ENCODE assay signal across 9 mouse cellular contexts in the genomic region with DNA sequence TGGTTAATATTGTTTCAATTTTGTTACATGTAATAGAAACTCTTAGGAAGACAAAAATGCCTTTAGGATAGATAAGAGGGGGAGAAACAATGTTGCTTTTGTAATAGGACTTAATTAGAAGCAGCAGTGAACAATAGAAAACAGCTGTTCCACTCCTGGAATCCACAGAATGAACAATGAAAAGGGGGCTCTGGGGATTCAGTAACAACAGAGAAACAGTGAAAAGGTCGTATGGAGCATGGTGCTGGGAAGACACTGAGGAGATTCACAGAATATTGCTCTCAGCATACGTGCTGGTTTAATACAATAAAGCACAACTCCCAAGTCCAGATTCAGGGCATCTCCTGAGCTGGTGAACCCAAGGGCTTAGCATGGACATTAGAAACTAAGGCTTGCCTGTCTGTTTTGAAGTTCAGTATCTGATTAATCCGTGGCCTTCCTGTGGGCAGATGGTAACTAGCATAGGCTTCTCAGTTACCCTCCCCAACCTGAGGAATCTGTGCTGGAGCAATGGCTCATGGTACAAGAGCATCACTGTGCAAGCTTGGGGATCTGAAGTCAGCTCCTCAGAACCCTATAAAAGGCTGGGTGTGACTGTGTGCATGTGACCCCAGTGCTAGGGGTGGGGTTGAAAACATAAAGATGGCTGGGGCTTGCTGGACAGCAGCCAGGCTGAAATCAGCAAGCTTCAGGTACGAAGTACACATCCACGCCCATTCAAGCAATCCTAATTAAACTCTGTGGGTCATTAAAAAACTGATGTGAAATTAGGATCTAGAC. TPM values are rescaled to one million over a fixed set of nuclear protein-coding genes. Genes with fewer than 3 reads are reported as not detected.
A peak's percentile ranks its signal among the peaks of the same experiment; 100 is the strongest.
DNase-seq lines count a peak whose midpoint lies in the region; ATAC-seq lines count a peak whose summit lies in the region.
"Had no signal": no experiment of that assay in that cellular context is flagged by ENCODE, and none has a peak within 500 bp of the region (broad histone marks: within the 10 kb centered on the region; RNA-seq: fewer than 3 reads in every experiment).

No protein-coding gene starts in this region.

- WGBS in kidney, embryonic 15.5 days: 58% methylated on average over 5 of the region's 5 CpGs
- WGBS in limb, embryonic 15.5 days: 28% methylated on average over 5 of the region's 5 CpGs

- intact Hi-C loops in heart, postnatal 14 days (cut with DNase I): no loop called here

- DNase-seq in kidney, adult 11 months: no peak
- peak; percentile 10 for DNase-seq in NIH3T3 (ENCODE audit: low read depth)
- DNase-seq in gastrocnemius, postnatal 4 days (ENCODE audit: low spot score in 2 of 2): no peak
- no peak for DNase-seq in heart, postnatal 14 days
- DNase-seq: liver, embryonic 13.5 days had no signal

- no peak overlapping the region for H3K27ac ChIP-seq in kidney, embryonic 15.5 days
- 0 out of 2 replicates have a peak overlapping the region, but pooled peaks have one; percentile 9 for H3K27ac ChIP-seq in limb, embryonic 15.5 days
- H3K27ac ChIP-seq: liver, embryonic 13.5 days had no signal

- no peak overlapping the region for H3K4me2 ChIP-seq in kidney, embryonic 15.5 days
- H3K4me2 ChIP-seq in limb, embryonic 15.5 days: no peak overlapping the region
- H3K4me2 ChIP-seq: liver, embryonic 13.5 days had no signal

- no peaks in the 10 kb centered on the region for H3K36me3 ChIP-seq in kidney, embryonic 15.5 days
- no peaks in the 10 kb centered on the region for H3K36me3 ChIP-seq in limb, embryonic 15.5 days
- H3K36me3 ChIP-seq: liver, embryonic 13.5 days had no signal

- no peak overlapping the region for H3K4me3 ChIP-seq in kidney, embryonic 15.5 days (replicated peaks)
- no peak overlapping the region for H3K4me3 ChIP-seq in limb, embryonic 15.5 days
- H3K4me3 ChIP-seq: liver, embryonic 13.5 days had no signal

- H3K9me3 ChIP-seq in kidney, embryonic 15.5 days (replicated peaks): no peaks in the 10 kb centered on the region
- no peaks in the 10 kb centered on the region for H3K9me3 ChIP-seq in limb, embryonic 15.5 days
- H3K9me3 ChIP-seq: liver, embryonic 13.5 days had no signal

- 0 out of 2 replicates have a peak, but pooled peaks have one; percentile 40 for ATAC-seq in kidney, embryonic 15.5 days (replicated peaks; ENCODE audit: low FRiP score)
- peak; percentile 63 for ATAC-seq in erythroid progenitor cell, adult 5-6 weeks (replicated peaks; ENCODE audit: low FRiP score, poor library complexity, severe bottlenecking)
- no peak for ATAC-seq in limb, embryonic 15.5 days (ENCODE audit: insufficient number of reproducible peaks, low FRiP score, low TSS enrichment, low read depth)
- ATAC-seq in granulocyte monocyte progenitor cell, adult 5-6 weeks (replicated peaks; ENCODE audit: poor library complexity, severe bottlenecking): no peak

- no peaks in the 10 kb centered on the region for H3K27me3 ChIP-seq in kidney, embryonic 15.5 days
- H3K27me3 ChIP-seq in limb, embryonic 15.5 days: no peaks in the 10 kb centered on the region
- H3K27me3 ChIP-seq: liver, embryonic 13.5 days had no signal

- H3K9ac ChIP-seq in kidney, embryonic 15.5 days: no peak overlapping the region
- no peak overlapping the region for H3K9ac ChIP-seq in limb, embryonic 15.5 days
- H3K9ac ChIP-seq: liver, embryonic 13.5 days had no signal

- H3K4me1 ChIP-seq in kidney, embryonic 15.5 days: no peaks in the 10 kb centered on the region
- peaks cover 5% of the 10 kb centered on the region for H3K4me1 ChIP-seq in limb, embryonic 15.5 days

RNA-seq across cellular contexts. Expression of gene Ptger3, which starts 16.1 kb away (rescaled TPM):
- 4.5 and 7.2 TPM in 2 replicates for polyA plus RNA-seq in kidney, embryonic 15.5 days (2015; fragmentation: Nextera tagmentation; extraction: Ambion mirVana)
- 0.84 and 6.1 TPM in 2 replicates for total RNA-seq in erythroid progenitor cell, adult 5-6 weeks (2015; ENCODE audit: low replicate concordance)
- total RNA-seq in erythroid progenitor cell, adult 5-6 weeks (2017; ENCODE audit: low replicate concordance): 2.1 and 3.0 TPM in 2 replicates
- polyA plus RNA-seq in limb, embryonic 15.5 days (2015; fragmentation: Nextera tagmentation; extraction: Ambion mirVana): 9.5 and 9.9 TPM in 2 replicates
- total RNA-seq in granulocyte monocyte progenitor cell, adult 5-6 weeks (2014; fragmentation: Nextera tagmentation): 3.2 and 3.4 TPM in 2 replicates
- total RNA-seq in granulocyte monocyte progenitor cell, adult 5-6 weeks (2017): 3.7 and 6.3 TPM in 2 replicates
- total RNA-seq in gastrocnemius, postnatal 4 days (2021): 1 to 10 TPM; 1.2 to 2.7 TPM
- total RNA-seq in heart, postnatal 14 days (2021): 1 to 10 TPM in 1 of 2 experiments, under 1 TPM in 1; 0.59 to 1.1 TPM

RNA-seq across cellular contexts. Expression of gene Zranb2, which starts 48.9 kb away (rescaled TPM):
- polyA plus RNA-seq in kidney, embryonic 15.5 days (2015; fragmentation: Nextera tagmentation; extraction: Ambion mirVana): 99.5 and 107 TPM in 2 replicates
- total RNA-seq in erythroid progenitor cell, adult 5-6 weeks (2015; ENCODE audit: low replicate concordance): 55.9 and 77.5 TPM in 2 replicates
- total RNA-seq in erythroid progenitor cell, adult 5-6 weeks (2017; ENCODE audit: low replicate concordance): 112 and 115 TPM in 2 replicates
- 84.6 and 95.8 TPM in 2 replicates for polyA plus RNA-seq in limb, embryonic 15.5 days (2015; fragmentation: Nextera tagmentation; extraction: Ambion mirVana)
- 69.1 and 85.9 TPM in 2 replicates for total RNA-seq in granulocyte monocyte progenitor cell, adult 5-6 weeks (2014; fragmentation: Nextera tagmentation)
- 292 and 298 TPM in 2 replicates for total RNA-seq in granulocyte monocyte progenitor cell, adult 5-6 weeks (2017)
- 10 to 100 TPM; 48.8 to 56.8 TPM for total RNA-seq in gastrocnemius, postnatal 4 days (2021)
- 10 to 100 TPM; 45.0 to 46.9 TPM for total RNA-seq in heart, postnatal 14 days (2021)

Comparison
In these comparisons a context has a peak if more than half of its experiments do, and no peak if none do; other contexts are left out.
1. ATAC-seq: peak in kidney, embryonic 15.5 days (single experiment) and erythroid progenitor cell, adult 5-6 weeks (single experiment); none in limb, embryonic 15.5 days (single experiment) and granulocyte monocyte progenitor cell, adult 5-6 weeks (single experiment).